Mouse (Mus musculus): ENCODE data around the gene Pdcd1. TPM values are rescaled to one million over a fixed set of nuclear protein-coding genes. Genes with fewer than 3 reads are reported as not detected.
"Not testable (repeated sequence)": the region's sequence is repeated elsewhere in the genome, so short reads cannot be mapped to it uniquely, and the experiment has no call there.

Pdcd1 gene
- polyA plus RNA-seq, 1 experiment from 2014 or later, result 0.13 TPM

GRCm38 (mm10) chr1:94028741-94029140 is 23.6 kb downstream of the Pdcd1 start:
- Histone ChIP-seq H3K4me3 (replicated peaks) (no peak overlapping the region), H3K4me2 (replicated peaks) (no peak overlapping the region), H3K4me1 (no peaks in the 10 kb centered on the region), H3K36me3 (no peaks in the 10 kb centered on the region), H3K27ac (replicated peaks) (no peak overlapping the region), H3K27me3 (no peaks in the 10 kb centered on the region), H3K9ac (no peak overlapping the region), H3K9me3 (replicated peaks) (no peaks in the 10 kb centered on the region)
- ATAC-seq (ENCODE audit: insufficient number of reproducible peaks, low FRiP score, low TSS enrichment, low read depth), result no peak
- 90% methylated on average over 2 of the region's 2 CpGs for WGBS

- Histone ChIP-seq H3K9ac (no peak overlapping the region), H3K27me3 (no peaks in the 10 kb centered on the region), H3K4me2 (replicated peaks) (no peak overlapping the region), H3K27ac (replicated peaks) (no peak overlapping the region), H3K4me1 (no peaks in the 10 kb centered on the region), H3K36me3 (no peaks in the 10 kb centered on the region), H3K4me3 (replicated peaks) (no peak overlapping the region), H3K9me3 (replicated peaks) (no peaks in the 10 kb centered on the region)
- WGBS, result 74% methylated on average over 12 of the region's 12 CpGs
- no peak for ATAC-seq (ENCODE audit: insufficient number of reproducible peaks, low FRiP score, low TSS enrichment, low read depth)
Observed at GRCm38 (mm10) chr1:94027506-94028108, 24.7 kb downstream of the Pdcd1 start.

- no peak within 1 kb of the TSS for H3K4me2 ChIP-seq (replicated peaks)
Observed at GRCm38 (mm10) chr1:94020151-94020550, 32.2 kb downstream of the Pdcd1 start, which contains the start of gene Neu4. Gene Neu4, plus strand, starts transcription at chr1:94020451.

GRCm38 (mm10) chr1:94011643-94012042 is 40.7 kb downstream of the Pdcd1 start:
- WGBS, result 61% methylated on average over 3 of the region's 3 CpGs
- no peaks in the 10 kb centered on the region for H3K9me3 ChIP-seq (replicated peaks)

More at GRCm38 (mm10) chr1:94020151-94020550, 32.2 kb downstream of the Pdcd1 start, which contains the start of gene Neu4:
- no peak for ATAC-seq (ENCODE audit: insufficient number of reproducible peaks, low FRiP score, low TSS enrichment, low read depth)
- H3K36me3 ChIP-seq, result no peaks in the 10 kb centered on the region
- no peak within 1 kb of the TSS for H3K4me3 ChIP-seq (replicated peaks)
- no peaks in the 10 kb centered on the region for H3K4me1 ChIP-seq
- no peak within 1 kb of the TSS for H3K9ac ChIP-seq
- H3K9me3 ChIP-seq (replicated peaks), result no peaks in the 10 kb centered on the region
- WGBS, result 78% methylated on average over 6 of the region's 6 CpGs
- H3K27me3 ChIP-seq, result no peaks in the 10 kb centered on the region
- H3K27ac ChIP-seq (replicated peaks), result no peak within 1 kb of the TSS

GRCm38 (mm10) chr1:94008826-94009225 is 43.5 kb downstream of the Pdcd1 start:
- H3K27ac ChIP-seq (replicated peaks), result not testable (repeated sequence)
- 45% methylated on average over 14 of the region's 19 CpGs for WGBS

More at GRCm38 (mm10) chr1:94011643-94012042, 40.7 kb downstream of the Pdcd1 start:
- ATAC-seq (ENCODE audit: insufficient number of reproducible peaks, low FRiP score, low TSS enrichment, low read depth), result no peak
- Histone ChIP-seq H3K4me2 (replicated peaks) (no peak overlapping the region), H3K4me3 (replicated peaks) (no peak overlapping the region), H3K9ac (no peak overlapping the region), H3K27me3 (no peaks in the 10 kb centered on the region), H3K36me3 (no peaks in the 10 kb centered on the region), H3K27ac (replicated peaks) (no peak overlapping the region), H3K4me1 (no peaks in the 10 kb centered on the region)

GRCm38 (mm10) chr1:94005954-94006506 is 46.3 kb downstream of the Pdcd1 start:
- H3K4me1 ChIP-seq; H3K9ac ChIP-seq; H3K9me3 ChIP-seq (replicated peaks); H3K27me3 ChIP-seq; ATAC-seq (ENCODE audit: insufficient number of reproducible peaks, low FRiP score, low TSS enrichment, low read depth); H3K27ac ChIP-seq (replicated peaks); H3K4me3 ChIP-seq (replicated peaks); H3K4me2 ChIP-seq (replicated peaks); H3K36me3 ChIP-seq: not testable (repeated sequence)
- 78% methylated on average over 2 of the region's 2 CpGs for WGBS

More at GRCm38 (mm10) chr1:94008826-94009225, 43.5 kb downstream of the Pdcd1 start:
- not testable (repeated sequence) for H3K9me3 ChIP-seq (replicated peaks); H3K36me3 ChIP-seq; H3K4me1 ChIP-seq; ATAC-seq (ENCODE audit: insufficient number of reproducible peaks, low FRiP score, low TSS enrichment, low read depth); H3K4me3 ChIP-seq (replicated peaks); H3K9ac ChIP-seq; H3K4me2 ChIP-seq (replicated peaks); H3K27me3 ChIP-seq

GRCm38 (mm10) chr1:94001023-94001422 is 51.3 kb downstream of the Pdcd1 start:
- no peak overlapping the region for H3K4me2 ChIP-seq (replicated peaks)
- no peak for ATAC-seq (ENCODE audit: insufficient number of reproducible peaks, low FRiP score, low TSS enrichment, low read depth)
- H3K27ac ChIP-seq (replicated peaks), result no peak overlapping the region
- no peaks in the 10 kb centered on the region for H3K36me3 ChIP-seq
- H3K4me3 ChIP-seq (replicated peaks), result no peak overlapping the region
- 76% methylated on average over 2 of the region's 2 CpGs for WGBS
- H3K4me1 ChIP-seq, result no peaks in the 10 kb centered on the region
- no peaks in the 10 kb centered on the region for H3K27me3 ChIP-seq
- no peak overlapping the region for H3K9ac ChIP-seq
- H3K9me3 ChIP-seq (replicated peaks), result no peaks in the 10 kb centered on the region

GRCm38 (mm10) chr1:93991491-93991890 is 60.9 kb downstream of the Pdcd1 start:
- not testable (repeated sequence) for H3K27ac ChIP-seq (replicated peaks); H3K4me3 ChIP-seq (replicated peaks); H3K9ac ChIP-seq; H3K4me1 ChIP-seq; H3K9me3 ChIP-seq (replicated peaks); ATAC-seq (ENCODE audit: insufficient number of reproducible peaks, low FRiP score, low TSS enrichment, low read depth); H3K27me3 ChIP-seq; H3K36me3 ChIP-seq; H3K4me2 ChIP-seq (replicated peaks)
- WGBS, result 80% methylated on average over 3 of the region's 3 CpGs

GRCm38 (mm10) chr1:93991068-93991467 is 61.3 kb downstream of the Pdcd1 start:
- not testable (repeated sequence) for H3K27me3 ChIP-seq; ATAC-seq (ENCODE audit: insufficient number of reproducible peaks, low FRiP score, low TSS enrichment, low read depth); H3K36me3 ChIP-seq; H3K27ac ChIP-seq (replicated peaks); H3K9ac ChIP-seq; H3K4me3 ChIP-seq (replicated peaks); H3K4me1 ChIP-seq; H3K9me3 ChIP-seq (replicated peaks); H3K4me2 ChIP-seq (replicated peaks)
- 73% methylated on average over 2 of the region's 2 CpGs for WGBS

GRCm38 (mm10) chr1:93990209-93990608 is 62.1 kb downstream of the Pdcd1 start, which contains the start of gene Gal3st2c:
Gene Gal3st2c, plus strand, starts transcription at chr1:93990509.
- 84% methylated on average over 7 of the region's 8 CpGs for WGBS

GRCm38 (mm10) chr1:93988786-93989185 is 63.6 kb downstream of the Pdcd1 start:
- H3K9me3 ChIP-seq (replicated peaks), result no peaks in the 10 kb centered on the region
- H3K36me3 ChIP-seq, result no peaks in the 10 kb centered on the region
- no peak overlapping the region for H3K4me3 ChIP-seq (replicated peaks)
- no peak overlapping the region for H3K9ac ChIP-seq
- H3K27me3 ChIP-seq, result no peaks in the 10 kb centered on the region
- ATAC-seq (ENCODE audit: insufficient number of reproducible peaks, low FRiP score, low TSS enrichment, low read depth), result no peak
- WGBS, result 66% methylated on average over 3 of the region's 3 CpGs
- H3K27ac ChIP-seq (replicated peaks), result no peak overlapping the region
- no peaks in the 10 kb centered on the region for H3K4me1 ChIP-seq
- H3K4me2 ChIP-seq (replicated peaks), result no peak overlapping the region

More at GRCm38 (mm10) chr1:93990209-93990608, 62.1 kb downstream of the Pdcd1 start, which contains the start of gene Gal3st2c:
- not testable (repeated sequence) for H3K27ac ChIP-seq (replicated peaks); H3K9ac ChIP-seq; H3K4me1 ChIP-seq; H3K4me2 ChIP-seq (replicated peaks); H3K27me3 ChIP-seq; H3K36me3 ChIP-seq; H3K4me3 ChIP-seq (replicated peaks); ATAC-seq (ENCODE audit: insufficient number of reproducible peaks, low FRiP score, low TSS enrichment, low read depth); H3K9me3 ChIP-seq (replicated peaks)

All from embryonic facial prominence, embryonic 15.5 days (tissue).